Mouse (Mus musculus): ENCODE measurements around the gene Acvr1.

DNA sequence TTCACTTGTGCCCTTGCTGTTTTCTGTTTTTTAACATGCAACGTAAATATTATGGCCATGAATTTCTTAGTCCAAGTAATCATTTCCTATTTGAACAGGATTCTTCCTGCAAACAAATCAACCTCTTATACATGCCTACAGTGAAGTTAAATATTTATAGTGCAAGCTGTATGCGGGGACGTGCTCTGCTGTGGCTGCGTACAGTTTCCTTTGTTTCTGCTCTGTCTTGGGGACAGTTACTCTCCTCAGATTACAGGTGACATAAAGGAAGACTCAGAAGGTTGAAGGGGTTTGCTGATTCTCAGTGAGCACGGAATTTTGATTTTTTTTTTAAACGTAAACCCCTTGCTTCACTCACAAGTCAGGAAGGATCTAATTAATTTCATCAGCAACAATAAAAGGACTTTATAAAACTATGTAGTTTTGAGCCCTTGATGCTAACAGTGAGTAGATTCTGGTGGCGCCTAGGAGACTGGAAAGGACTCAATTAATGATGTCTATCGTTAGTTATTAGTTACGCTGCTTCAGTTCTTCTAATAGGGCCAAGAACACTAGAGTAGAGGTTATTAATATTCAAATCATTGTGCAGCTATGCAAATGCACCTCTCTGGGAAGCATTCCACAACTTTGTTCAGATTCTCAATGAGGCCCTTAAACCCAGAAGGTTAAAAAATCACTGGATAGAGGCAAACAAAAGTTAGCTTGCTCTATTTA, 189.4 kb downstream of the Acvr1 start:
- TF ChIP-seq CTCF (IDR thresholded peaks at IDR 0.05; ENCODE audit: low read depth, low read length) (no peak), POLR2A (IDR thresholded peaks at IDR 0.05; ENCODE audit: insufficient read depth, low read length) (no peak), EP300 (IDR thresholded peaks at IDR 0.05; ENCODE audit: insufficient read depth, low read depth, low read length) (no peak)
